Mouse (Mus musculus) spleen, embryonic (tissue): ENCODE data around the gene Kcnc3.

Source experiments
- CTCF ChIA-PET: fragments of 350-600 bp; sonication (Branson Sonifier 250); formaldehyde crosslinking; loops from one replicate; lab custom pipeline; 2022; lab: Charles Lee

The Kcnc3 gene

GRCm38 (mm10) chr7:44624828-44625227, 34.4 kb downstream of the Kcnc3 start:
- CTCF ChIA-PET = interaction anchor here (0.6 kb wide), 2 partner anchors 199 to 221 kb away, joined by 3 to 4 read pairs; no protein-coding TSS in a partner anchor

GRCm38 (mm10) chr7:44625241-44626067, 35.0 kb downstream of the Kcnc3 start:
- CTCF ChIA-PET = interaction anchor here (0.6 kb wide), 2 partner anchors 198 to 221 kb away, joined by 3 to 4 read pairs; no protein-coding TSS in a partner anchor

DNA sequence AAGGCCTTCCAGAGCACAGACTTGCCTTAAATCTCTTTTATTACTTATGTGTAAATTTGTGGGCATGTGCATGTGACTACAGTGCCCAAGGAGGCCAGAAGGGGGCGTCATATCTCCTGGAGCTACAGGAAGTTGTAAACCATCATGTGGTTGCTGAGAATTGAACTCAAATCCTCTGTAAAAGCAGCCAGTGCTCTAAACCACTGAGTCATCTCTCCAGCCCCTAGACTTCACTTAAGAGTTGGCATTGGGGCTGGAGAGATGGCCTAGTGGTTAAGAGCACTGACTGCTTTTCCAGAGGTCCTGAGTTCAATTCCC, 35.6 kb downstream of the Kcnc3 start:
- CTCF ChIA-PET = no interaction called here

GRCm38 (mm10) chr7:44626966-44627365, 36.5 kb downstream of the Kcnc3 start:
- CTCF ChIA-PET = no interaction called here

DNA sequence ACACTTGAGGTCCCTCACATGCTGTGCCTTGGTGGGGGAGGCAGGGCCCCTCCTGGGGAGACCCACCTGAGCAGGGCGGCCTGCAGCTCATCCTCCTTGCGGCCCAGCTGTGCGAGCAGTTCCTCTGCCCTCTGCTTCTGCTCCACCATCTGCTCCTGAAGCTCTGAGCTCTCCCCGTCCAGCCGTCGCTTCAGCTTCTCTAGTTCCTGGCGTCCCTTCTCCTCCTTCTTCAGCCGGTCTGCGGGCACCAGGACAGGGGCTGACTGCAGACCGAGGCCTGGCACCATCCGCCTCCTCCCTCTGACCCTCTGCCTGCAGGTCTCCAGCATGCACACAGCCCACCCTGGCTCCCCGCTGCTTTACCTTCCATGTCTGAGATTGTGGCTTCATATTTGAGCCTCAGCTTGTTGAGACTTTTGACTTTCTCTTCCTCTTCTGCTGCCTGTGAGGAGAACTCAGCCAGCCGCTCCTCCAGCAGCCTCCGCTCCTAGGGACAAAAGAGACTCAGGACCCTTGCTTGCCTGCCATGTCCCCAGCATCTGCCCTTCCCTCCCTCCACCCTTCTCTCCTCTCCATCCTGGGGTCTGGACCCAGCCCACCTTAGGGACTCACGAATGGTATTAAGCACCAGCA, 38.1 kb downstream of the Kcnc3 start:
- CTCF ChIA-PET = no interaction called here

GRCm38 (mm10) chr7:44630437-44630836, 40.0 kb downstream of the Kcnc3 start:
- CTCF ChIA-PET = interaction anchor here (0.7 to 1.7 kb wide), 2 partner anchors 17 to 45 kb away, joined by 3 to 4 read pairs; no protein-coding TSS in a partner anchor

- CTCF ChIA-PET = no interaction called here
Measured at GRCm38 (mm10) chr7:44632676-44633075, 42.2 kb downstream of the Kcnc3 start.

GRCm38 (mm10) chr7:44633407-44633806, 42.9 kb downstream of the Kcnc3 start:
- CTCF ChIA-PET = no interaction called here

DNA sequence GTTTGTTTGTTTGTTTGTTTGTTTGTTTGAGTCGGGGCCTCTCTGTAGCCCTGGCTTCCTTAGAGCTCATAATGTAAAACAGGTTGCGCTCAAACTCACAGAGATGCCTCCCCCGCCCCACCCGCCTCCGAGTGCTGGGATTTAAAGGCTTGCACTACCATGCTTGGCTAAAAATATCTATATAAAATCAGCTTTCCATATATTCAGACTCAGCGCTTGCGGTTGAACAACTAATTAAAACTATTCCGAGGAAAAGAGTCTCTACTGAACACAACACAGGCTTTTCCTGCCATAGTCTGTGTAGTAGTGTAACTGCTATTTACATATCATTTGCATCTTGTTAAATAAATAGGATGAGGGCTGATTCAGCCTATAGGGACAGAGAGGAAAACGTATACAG, 46.2 kb downstream of the Kcnc3 start:
- CTCF ChIA-PET = no interaction called here

DNA sequence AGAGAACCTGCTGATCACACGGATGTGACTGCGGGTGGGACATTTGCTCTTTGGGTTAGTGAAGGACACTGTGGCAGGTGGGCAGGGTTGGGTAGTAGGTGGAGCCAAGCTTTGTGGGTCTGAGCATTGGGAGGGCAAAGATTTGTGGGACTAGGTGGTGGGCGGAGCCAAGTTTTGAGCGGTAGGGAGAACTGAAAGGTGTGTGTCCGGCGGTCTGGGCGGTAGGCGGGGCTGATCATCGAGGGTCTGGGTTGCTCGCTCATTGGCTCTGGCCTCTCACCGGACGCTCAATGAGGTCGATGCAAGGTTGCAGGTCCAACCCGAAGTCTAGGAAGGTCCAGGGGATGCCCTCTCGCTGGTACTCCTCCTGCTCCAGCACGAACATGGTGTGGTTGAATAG, 48.2 kb downstream of the Kcnc3 start:
- CTCF ChIA-PET = interaction anchor here (0.5 kb wide), 1 partner anchor 1376 kb away, joined by 5 read pairs; no protein-coding TSS in a partner anchor

DNA sequence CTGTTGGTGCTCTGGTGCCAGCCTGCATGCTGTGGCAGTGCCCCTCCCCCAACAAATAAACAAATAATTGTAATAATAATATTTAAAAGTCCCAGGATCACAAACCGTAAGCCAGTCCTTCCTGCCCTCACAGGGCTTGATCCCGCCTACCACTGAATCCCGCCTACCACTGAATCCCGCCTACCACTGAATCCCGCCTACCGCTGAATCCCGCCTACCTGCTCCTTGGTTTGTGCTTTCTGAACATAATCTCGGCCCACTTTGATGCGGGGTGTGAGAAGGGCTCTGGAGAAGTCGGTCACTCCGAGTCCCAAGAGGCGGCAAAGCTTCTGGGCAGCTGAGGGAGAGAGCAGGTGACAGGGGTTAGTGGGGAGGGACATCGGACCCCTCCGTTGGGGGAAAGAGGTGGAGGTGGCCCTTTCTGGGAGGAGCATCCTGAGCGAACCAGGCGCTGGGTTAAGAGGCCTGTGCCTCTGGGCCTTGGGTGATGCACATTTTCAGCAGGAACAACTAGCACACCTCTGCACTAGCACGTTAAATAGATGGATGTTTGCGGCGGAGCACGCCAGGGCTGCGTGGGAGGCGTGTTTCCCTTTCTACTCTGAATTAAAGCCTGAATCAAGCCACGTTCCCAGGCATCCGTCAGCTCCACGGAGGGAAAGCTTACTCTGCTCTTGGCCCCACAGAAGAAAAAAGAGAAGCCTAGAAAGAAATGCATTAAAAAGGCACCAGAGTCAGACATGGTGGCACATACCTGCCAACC, 50.6 kb downstream of the Kcnc3 start:
- CTCF ChIA-PET = no interaction called here

DNA sequence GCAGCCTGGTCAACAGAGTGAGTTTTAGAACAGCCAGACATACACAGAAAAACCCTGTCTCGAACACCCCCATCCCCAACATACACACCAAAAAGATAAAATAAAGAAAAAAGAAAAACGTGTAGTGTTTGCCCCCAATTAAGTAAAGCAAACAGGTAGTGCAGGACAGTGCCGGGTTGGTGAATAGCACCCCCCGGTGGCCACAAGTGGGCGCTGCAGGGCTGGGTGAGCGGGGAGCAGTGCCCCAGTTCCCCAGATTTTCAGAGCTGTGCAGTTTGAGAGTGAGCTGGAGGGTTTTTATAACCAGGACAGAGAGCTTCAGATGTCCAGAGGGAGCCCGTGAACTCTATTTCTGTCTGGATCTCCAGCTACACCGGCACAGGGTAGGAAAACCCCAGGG, 51.4 kb downstream of the Kcnc3 start:
- CTCF ChIA-PET = no interaction called here

DNA sequence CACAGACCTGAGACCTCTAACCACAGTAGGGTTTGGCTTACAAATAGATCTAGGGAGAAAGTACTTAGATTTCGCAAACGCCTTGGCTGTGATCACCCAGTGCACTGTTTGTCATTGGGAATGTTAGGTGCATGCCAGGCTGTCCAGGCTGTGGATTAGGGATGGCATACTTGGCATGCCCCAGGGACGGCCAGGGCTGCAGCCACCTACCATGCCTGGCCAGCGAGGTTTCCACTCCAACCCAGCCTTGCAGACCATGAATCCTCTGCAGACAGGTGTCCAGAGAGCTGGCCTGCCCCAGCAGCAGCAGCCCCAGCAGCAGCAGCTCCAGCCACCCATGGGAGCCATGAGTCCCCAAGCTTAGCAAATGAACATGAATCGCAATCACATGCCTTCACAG, 54.8 kb downstream of the Kcnc3 start:
- CTCF ChIA-PET = interaction anchor here (0.6 kb wide), 1 partner anchor 201 kb away, joined by 3 read pairs; no protein-coding TSS in a partner anchor

GRCm38 (mm10) chr7:44645951-44646350, 55.5 kb downstream of the Kcnc3 start:
- CTCF ChIA-PET = interaction anchor here (0.6 kb wide), 1 partner anchor 799 kb away, joined by 10 read pairs; no protein-coding TSS in a partner anchor

DNA sequence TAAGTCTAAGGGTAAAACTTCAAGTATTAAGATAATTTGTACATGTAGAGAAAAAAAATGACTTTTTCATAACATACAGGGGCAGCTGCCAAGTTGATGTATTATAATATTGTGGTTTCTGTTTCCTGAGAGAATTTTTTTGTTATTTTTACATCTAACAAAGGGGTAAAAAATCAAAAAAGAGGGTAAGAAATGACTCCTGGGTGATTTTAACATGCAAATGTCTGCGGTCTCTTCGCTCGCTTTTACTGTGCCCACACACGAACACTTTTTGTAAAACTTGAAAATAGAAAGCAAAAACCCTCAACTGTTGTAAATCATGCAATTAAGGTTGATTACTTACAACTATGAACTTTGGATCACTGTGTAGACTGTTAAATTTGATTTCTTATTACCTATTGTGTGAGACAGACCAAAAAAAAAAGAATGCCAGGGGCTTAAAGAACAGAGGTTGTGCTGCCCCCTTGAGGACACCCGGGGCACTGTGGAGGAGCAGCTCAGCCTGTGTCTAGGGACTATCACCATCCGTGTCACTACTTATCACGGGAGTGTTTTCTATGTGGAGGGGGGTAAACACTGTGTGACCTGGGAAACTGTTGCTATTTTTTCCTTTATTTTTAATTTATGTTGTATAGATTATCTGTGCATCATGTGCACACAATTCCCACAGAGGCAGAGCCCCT, 56.7 kb downstream of the Kcnc3 start:
- CTCF ChIA-PET = interaction anchor here (0.6 to 1.0 kb wide), 2 partner anchors 9 to 16 kb away, joined by 3 to 4 read pairs; no protein-coding TSS in a partner anchor

- CTCF ChIA-PET = interaction anchor here (1.0 kb wide), 1 partner anchor 16 kb away, joined by 4 read pairs; no protein-coding TSS in a partner anchor
Measured at GRCm38 (mm10) chr7:44647729-44648128, 57.3 kb downstream of the Kcnc3 start.

- CTCF ChIA-PET = interaction anchor here (0.6 kb wide), 1 partner anchor 54 kb away, joined by 3 read pairs; no protein-coding TSS in a partner anchor
Measured at GRCm38 (mm10) chr7:44649094-44649610, 58.7 kb downstream of the Kcnc3 start.

DNA sequence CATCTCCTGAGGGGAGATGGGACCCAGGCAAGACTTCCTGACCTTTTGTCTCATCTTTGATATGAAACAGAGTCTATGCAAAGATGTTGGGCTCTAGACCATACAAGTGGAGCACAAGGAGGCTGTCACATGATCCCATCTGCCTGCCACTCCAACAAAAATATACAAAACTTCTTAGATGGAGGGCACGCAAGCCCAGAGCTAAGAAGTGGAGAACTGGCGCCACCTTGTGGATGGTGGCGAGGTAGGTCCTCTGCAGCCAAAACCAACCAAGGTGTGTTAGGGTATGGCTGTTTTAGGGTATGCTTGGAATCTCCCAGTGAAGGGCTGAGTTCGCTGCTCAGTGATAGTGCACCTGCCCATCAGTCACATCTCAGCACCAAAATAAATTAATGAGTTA, 59.5 kb downstream of the Kcnc3 start:
- CTCF ChIA-PET = interaction anchor here (0.6 kb wide), 1 partner anchor 55 kb away, joined by 3 read pairs; no protein-coding TSS in a partner anchor

DNA sequence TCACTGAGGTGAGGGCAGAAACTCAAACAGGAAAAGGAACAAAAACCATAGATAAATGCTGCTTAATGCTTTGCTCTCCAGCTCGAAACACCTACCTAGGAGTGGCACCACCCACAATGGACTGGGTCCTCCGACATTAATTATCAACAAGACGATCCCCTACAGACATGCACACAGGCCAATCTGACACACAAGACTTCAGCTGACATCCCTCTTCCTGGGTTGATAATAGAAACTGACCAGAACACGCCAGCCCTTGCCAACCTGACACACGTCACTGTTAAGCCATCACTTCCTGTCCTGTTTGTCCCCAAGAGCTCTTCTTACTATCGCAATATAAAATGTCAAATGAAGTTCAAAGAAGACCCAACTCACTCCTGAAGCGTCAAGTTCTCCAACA, 61.0 kb downstream of the Kcnc3 start:
- CTCF ChIA-PET = no interaction called here

- CTCF ChIA-PET = interaction anchor here (0.6 kb wide), 1 partner anchor 292 kb away, joined by 3 read pairs; no protein-coding TSS in a partner anchor
Measured at GRCm38 (mm10) chr7:44653773-44654172, 63.3 kb downstream of the Kcnc3 start.
